Mouse (Mus musculus) lung, postnatal 25 days (tissue): ENCODE data around the gene Hunk.

ENCODE experiments used
- DNase-seq: peaks from one replicate; pipeline ENCODE4 v3.0.0; 2022; ENCODE audit warnings: low spot score

Hunk gene

GRCm38 (mm10) chr16:90505680-90506079, 119.9 kb downstream of the Hunk start:
- DNase-seq: no peak

- peak; percentile 63 for DNase-seq
Measured at GRCm38 (mm10) chr16:90511551-90512296, 125.9 kb downstream of the Hunk start.

- DNase-seq: no peak
Measured at GRCm38 (mm10) chr16:90517041-90517440, 131.2 kb downstream of the Hunk start.

- no peak for DNase-seq
Measured at GRCm38 (mm10) chr16:90518232-90518631, 132.4 kb downstream of the Hunk start.

- no peak for DNase-seq
Measured at GRCm38 (mm10) chr16:90518732-90519295, 133.0 kb downstream of the Hunk start.

GRCm38 (mm10) chr16:90521191-90521950, 135.6 kb downstream of the Hunk start:
- DNase-seq: no peak

GRCm38 (mm10) chr16:90521951-90522255, 136.1 kb downstream of the Hunk start:
- no peak for DNase-seq

GRCm38 (mm10) chr16:90522575-90522974, 136.8 kb downstream of the Hunk start:
- no peak for DNase-seq

- no peak for DNase-seq
Measured at GRCm38 (mm10) chr16:90523373-90523772, 137.6 kb downstream of the Hunk start.

- no peak for DNase-seq
Measured at GRCm38 (mm10) chr16:90523894-90524293, 138.1 kb downstream of the Hunk start.

- no peak for DNase-seq
Measured at GRCm38 (mm10) chr16:90524393-90524792, 138.6 kb downstream of the Hunk start.

GRCm38 (mm10) chr16:90533119-90533673, 147.4 kb downstream of the Hunk start:
- peak; percentile 7 for DNase-seq

- DNase-seq: no peak
Measured at GRCm38 (mm10) chr16:90534591-90534990, 148.8 kb downstream of the Hunk start.

- DNase-seq: peak; percentile 34
Measured at GRCm38 (mm10) chr16:90538926-90539325, 153.1 kb downstream of the Hunk start.

GRCm38 (mm10) chr16:90541191-90541590, 155.4 kb downstream of the Hunk start:
- DNase-seq: no peak

GRCm38 (mm10) chr16:90542383-90542782, 156.6 kb downstream of the Hunk start:
- peak; percentile 47 for DNase-seq

- no peak for DNase-seq
Measured at GRCm38 (mm10) chr16:90544175-90544574, 158.4 kb downstream of the Hunk start.

- DNase-seq: no peak
Measured at GRCm38 (mm10) chr16:90545509-90545908, 159.7 kb downstream of the Hunk start.

- DNase-seq: no peak
Measured at GRCm38 (mm10) chr16:90546591-90546990, 160.8 kb downstream of the Hunk start.

- DNase-seq: no peak
Measured at GRCm38 (mm10) chr16:90547996-90548395, 162.2 kb downstream of the Hunk start.
